Mouse (Mus musculus) liver, postnatal 0 days (tissue): ENCODE measurements around the gene Fam104a.

Experiments used
- CTCF ChIP-seq: sonication (generic); IDR thresholded peaks from 2 replicates; pipeline ENCODE4 v1.5.1; 2016; ENCODE audit warnings: antibody characterized with exemption, low read depth
- EP300 ChIP-seq: IDR thresholded peaks from 2 replicates; pipeline ENCODE4 v1.6.1; 2016; ENCODE audit warnings: antibody characterized with exemption, low read depth, mild to moderate bottlenecking

- TF ChIP-seq CTCF (no peak), EP300 (no peak)
Measured at GRCm38 (mm10) chr11:113667122-113667521, 16.8 kb downstream of the Fam104a start.
